Mouse (Mus musculus) adrenal gland, adult 10 weeks (tissue): ENCODE data around the gene Prokr2. TPM values are rescaled to one million over a fixed set of nuclear protein-coding genes. Genes with fewer than 3 reads are reported as not detected.

Experiments used
- polyA plus RNA-seq: library from polyadenylated mRNA; stranded (reverse); fragments of 350-450 nt; fragmentation: Illumina TruSeq; extraction: RNeasy Lipid Tissue Mini Kit (QIAGEN cat#74804); gene quantifications from one replicate; pipeline ENCODE4 v1.2.3, GENCODE M21; 2014; ENCODE audit warnings: low read depth, low replicate concordance

The Prokr2 gene
- polyA plus RNA-seq = not detected

GRCm38 (mm10) chr2:132385194-132385838, at the start of gene Prokr2:
Prokr2 (minus strand) TSS chr2:132385447.

Other genes starting within 250 kb of the Prokr2 start
- gene Slc23a2, start 240.3 kb downstream of the Prokr2 start, polyA plus RNA-seq = 133 TPM
- gene Tmem230, start 137.6 kb downstream of the Prokr2 start, polyA plus RNA-seq = 116 TPM
- 246 TPM for gene Pcna, start 132.1 kb downstream of the Prokr2 start, polyA plus RNA-seq
- gene Cds2, start 122.3 kb downstream of the Prokr2 start, polyA plus RNA-seq = 34.4 TPM
- gene Gpcpd1, start 202.3 kb upstream of the Prokr2 start, polyA plus RNA-seq = 110 TPM